Mouse (Mus musculus) midbrain, embryonic 14.5 days (tissue): ENCODE results near the gene Mfsd8. TPM values are rescaled to one million over a fixed set of nuclear protein-coding genes. Genes with fewer than 3 reads are reported as not detected.

Experiments
- polyA plus RNA-seq: library from polyadenylated mRNA; unstranded; fragments of >200 nt; fragmentation: Nextera tagmentation; extraction: Ambion mirVana; gene quantifications from 2 replicates; pipeline ENCODE4 v1.2.1, GENCODE M21; 2014

Gene Mfsd8
- polyA plus RNA-seq, 1 experiment from 2014 or later = 12.8 TPM

Other genes starting within 250 kb of the Mfsd8 start
- gene Slc25a31, start 138.0 kb downstream of the Mfsd8 start, polyA plus RNA-seq = 0.22 TPM in 1 of 2 replicates, not detected in the other
- 40.1 and 53.1 TPM in 2 replicates for gene Hspa4l, start 102.4 kb downstream of the Mfsd8 start, polyA plus RNA-seq
- 10.5 and 16.3 TPM in 2 replicates for gene Plk4, start 46.9 kb downstream of the Mfsd8 start, polyA plus RNA-seq
- 15.8 and 15.9 TPM in 2 replicates for gene Abhd18, start 84 bp upstream of the Mfsd8 start, polyA plus RNA-seq
- gene 1700034I23Rik, start 55.7 kb upstream of the Mfsd8 start, polyA plus RNA-seq = 0.32 and 0.34 TPM in 2 replicates
- gene Larp1b, start 102.9 kb upstream of the Mfsd8 start, polyA plus RNA-seq = 4.6 and 5.0 TPM in 2 replicates
- gene Pgrmc2, start 236.2 kb upstream of the Mfsd8 start, polyA plus RNA-seq = 20.0 and 23.0 TPM in 2 replicates